Mouse (Mus musculus): ENCODE results near the gene Ssmem1. TPM values are rescaled to one million over a fixed set of nuclear protein-coding genes. Genes with fewer than 3 reads are reported as not detected.

Gene Ssmem1
- polyA plus RNA-seq, 1 experiment from 2014 or later, result 0.17 TPM

- Histone ChIP-seq H3K4me1 (ENCODE audit: control insufficient read depth, insufficient read depth, low read length) (peaks cover 3% of the 10 kb centered on the region; the same call in 1 of the 2 replicates), H3K9ac (ENCODE audit: low read length) (peak overlapping the region; percentile 88), H3K9me3 (ENCODE audit: control insufficient read depth, low read length) (no peaks in the 10 kb centered on the region), H3K36me3 (ENCODE audit: control insufficient read depth, insufficient read depth, low read length) (peaks cover 7% of the 10 kb centered on the region), H3K27ac (replicated peaks; ENCODE audit: low read depth, low read length) (peak overlapping the region; percentile 98), H3K27me3 (ENCODE audit: control insufficient read depth, insufficient read depth, low read length) (no peaks in the 10 kb centered on the region), H3K4me2 (ENCODE audit: low read depth, severe bottlenecking) (peak overlapping the region; percentile 66), H3K4me3 (ENCODE audit: low read depth, low read length) (peak overlapping the region; percentile 42)
- 5% methylated on average over 2 of the region's 2 CpGs for WGBS
- ATAC-seq (ENCODE audit: insufficient number of reproducible peaks, low FRiP score, low TSS enrichment, low read depth), result no peak
- DNase-seq (ENCODE audit: low spot score), result no peak
Observed at GRCm38 (mm10) chr6:30508824-30509223, 825 bp upstream of the Ssmem1 start.

GRCm38 (mm10) chr6:30510291-30510690 is 642 bp downstream of the Ssmem1 start:
- Histone ChIP-seq H3K4me3 (ENCODE audit: low read depth, low read length) (no peak overlapping the region), H3K4me1 (ENCODE audit: control insufficient read depth, insufficient read depth, low read length) (peaks cover 3% of the 10 kb centered on the region; the same call in 1 of the 2 replicates), H3K9me3 (ENCODE audit: control insufficient read depth, low read length) (no peaks in the 10 kb centered on the region), H3K9ac (ENCODE audit: low read length) (peak overlapping the region; percentile 27; the same call in 1 of the 2 replicates), H3K36me3 (ENCODE audit: control insufficient read depth, insufficient read depth, low read length) (peaks cover 2% of the 10 kb centered on the region; the same call in 1 of the 2 replicates), H3K27me3 (ENCODE audit: control insufficient read depth, insufficient read depth, low read length) (no peaks in the 10 kb centered on the region), H3K27ac (replicated peaks; ENCODE audit: low read depth, low read length) (peak overlapping the region; percentile 98), H3K4me2 (ENCODE audit: low read depth, severe bottlenecking) (no peak overlapping the region)
- WGBS, result 66% methylated on average over 5 of the region's 5 CpGs
- DNase-seq (ENCODE audit: low spot score), result peak; percentile 38
- ATAC-seq (ENCODE audit: insufficient number of reproducible peaks, low FRiP score, low TSS enrichment, low read depth), result no peak

- no peaks in the 10 kb centered on the region for H3K27me3 ChIP-seq (ENCODE audit: control insufficient read depth, insufficient read depth, low read length)
- H3K4me2 ChIP-seq (ENCODE audit: low read depth, severe bottlenecking), result no peak overlapping the region
- H3K36me3 ChIP-seq (ENCODE audit: control insufficient read depth, insufficient read depth, low read length), result no peaks in the 10 kb centered on the region
- H3K4me1 ChIP-seq (ENCODE audit: control insufficient read depth, insufficient read depth, low read length), result 0 out of 2 replicates have a peak, but pooled peaks cover 3% of the 10 kb centered on the region
- no peak overlapping the region for H3K4me3 ChIP-seq (ENCODE audit: low read depth, low read length)
- 5% methylated on average over 9 of the region's 9 CpGs for WGBS
- peak overlapping the region; percentile 37 for H3K27ac ChIP-seq (replicated peaks; ENCODE audit: low read depth, low read length)
- H3K9ac ChIP-seq (ENCODE audit: low read length), result 0 out of 2 replicates have a peak overlapping the region, but pooled peaks have one; percentile 12
- no peaks in the 10 kb centered on the region for H3K9me3 ChIP-seq (ENCODE audit: control insufficient read depth, low read length)
- ATAC-seq (ENCODE audit: insufficient number of reproducible peaks, low FRiP score, low TSS enrichment, low read depth) (no peak), DNase-seq (ENCODE audit: low spot score) (no peak)
Observed at GRCm38 (mm10) chr6:30514242-30514641, 4.6 kb downstream of the Ssmem1 start.

- Histone ChIP-seq H3K27me3 (ENCODE audit: control insufficient read depth, insufficient read depth, low read length) (no peaks in the 10 kb centered on the region), H3K9me3 (ENCODE audit: control insufficient read depth, low read length) (0 out of 2 replicates have a peak, but pooled peaks cover 2% of the 10 kb centered on the region), H3K4me3 (ENCODE audit: low read depth, low read length) (no peak overlapping the region), H3K27ac (replicated peaks; ENCODE audit: low read depth, low read length) (no peak overlapping the region), H3K9ac (ENCODE audit: low read length) (no peak overlapping the region), H3K4me1 (ENCODE audit: control insufficient read depth, insufficient read depth, low read length) (peaks cover 6% of the 10 kb centered on the region; the same call in 1 of the 2 replicates), H3K36me3 (ENCODE audit: control insufficient read depth, insufficient read depth, low read length) (no peaks in the 10 kb centered on the region), H3K4me2 (ENCODE audit: low read depth, severe bottlenecking) (no peak overlapping the region)
- DNase-seq (ENCODE audit: low spot score), result no peak
- 73% methylated on average over 11 of the region's 11 CpGs for WGBS
- no peak for ATAC-seq (ENCODE audit: insufficient number of reproducible peaks, low FRiP score, low TSS enrichment, low read depth)
Observed at GRCm38 (mm10) chr6:30520400-30520799, 10.8 kb downstream of the Ssmem1 start.

GRCm38 (mm10) chr6:30525456-30526332 is 16.0 kb downstream of the Ssmem1 start:
- Histone ChIP-seq H3K4me3 (ENCODE audit: low read depth, low read length) (no peak overlapping the region), H3K27ac (replicated peaks; ENCODE audit: low read depth, low read length) (peak overlapping the region; percentile 95), H3K27me3 (ENCODE audit: control insufficient read depth, insufficient read depth, low read length) (no peaks in the 10 kb centered on the region), H3K9me3 (ENCODE audit: control insufficient read depth, low read length) (0 out of 2 replicates have a peak, but pooled peaks cover 2% of the 10 kb centered on the region), H3K9ac (ENCODE audit: low read length) (peak overlapping the region; percentile 40), H3K4me2 (ENCODE audit: low read depth, severe bottlenecking) (peak overlapping the region; percentile 20; the same call in 1 of the 2 replicates), H3K36me3 (ENCODE audit: control insufficient read depth, insufficient read depth, low read length) (no peaks in the 10 kb centered on the region), H3K4me1 (ENCODE audit: control insufficient read depth, insufficient read depth, low read length) (peaks cover 38% of the 10 kb centered on the region)
- ATAC-seq (ENCODE audit: insufficient number of reproducible peaks, low FRiP score, low TSS enrichment, low read depth), result no peak
- peak; percentile 75 for DNase-seq (ENCODE audit: low spot score)
- 14% methylated on average over 7 of the region's 7 CpGs for WGBS

- Histone ChIP-seq H3K27me3 (ENCODE audit: control insufficient read depth, insufficient read depth, low read length) (no peaks in the 10 kb centered on the region), H3K4me3 (ENCODE audit: low read depth, low read length) (no peak overlapping the region), H3K27ac (replicated peaks; ENCODE audit: low read depth, low read length) (peak overlapping the region; percentile 95), H3K4me2 (ENCODE audit: low read depth, severe bottlenecking) (no peak overlapping the region; the same call in 1 of the 2 replicates), H3K9me3 (ENCODE audit: control insufficient read depth, low read length) (no peaks in the 10 kb centered on the region), H3K36me3 (ENCODE audit: control insufficient read depth, insufficient read depth, low read length) (no peaks in the 10 kb centered on the region), H3K4me1 (ENCODE audit: control insufficient read depth, insufficient read depth, low read length) (peaks cover 38% of the 10 kb centered on the region), H3K9ac (ENCODE audit: low read length) (peak overlapping the region; percentile 40)
- DNase-seq (ENCODE audit: low spot score) (peak; percentile 85), ATAC-seq (ENCODE audit: insufficient number of reproducible peaks, low FRiP score, low TSS enrichment, low read depth) (peak; percentile 70)
- WGBS, result 4% methylated on average over 19 of the region's 19 CpGs
Observed at GRCm38 (mm10) chr6:30526586-30527515, 17.2 kb downstream of the Ssmem1 start.

GRCm38 (mm10) chr6:30528800-30529199 is 19.2 kb downstream of the Ssmem1 start:
- Histone ChIP-seq H3K4me2 (ENCODE audit: low read depth, severe bottlenecking) (no peak overlapping the region), H3K9me3 (ENCODE audit: control insufficient read depth, low read length) (no peaks in the 10 kb centered on the region), H3K4me3 (ENCODE audit: low read depth, low read length) (no peak overlapping the region), H3K4me1 (ENCODE audit: control insufficient read depth, insufficient read depth, low read length) (peaks cover 38% of the 10 kb centered on the region), H3K27me3 (ENCODE audit: control insufficient read depth, insufficient read depth, low read length) (no peaks in the 10 kb centered on the region), H3K36me3 (ENCODE audit: control insufficient read depth, insufficient read depth, low read length) (no peaks in the 10 kb centered on the region), H3K27ac (replicated peaks; ENCODE audit: low read depth, low read length) (peak overlapping the region; percentile 83), H3K9ac (ENCODE audit: low read length) (no peak overlapping the region)
- DNase-seq (ENCODE audit: low spot score), result peak; percentile 29
- 26% methylated on average over 6 of the region's 6 CpGs for WGBS
- no peak for ATAC-seq (ENCODE audit: insufficient number of reproducible peaks, low FRiP score, low TSS enrichment, low read depth)

GRCm38 (mm10) chr6:30535340-30535739 is 25.7 kb downstream of the Ssmem1 start:
- DNase-seq (ENCODE audit: low spot score) (peak; percentile 71), ATAC-seq (ENCODE audit: insufficient number of reproducible peaks, low FRiP score, low TSS enrichment, low read depth) (no peak)
- Histone ChIP-seq H3K9ac (ENCODE audit: low read length) (no peak overlapping the region), H3K27ac (replicated peaks; ENCODE audit: low read depth, low read length) (no peak overlapping the region), H3K9me3 (ENCODE audit: control insufficient read depth, low read length) (no peaks in the 10 kb centered on the region), H3K27me3 (ENCODE audit: control insufficient read depth, insufficient read depth, low read length) (no peaks in the 10 kb centered on the region), H3K4me1 (ENCODE audit: control insufficient read depth, insufficient read depth, low read length) (peaks cover 7% of the 10 kb centered on the region; the same call in 1 of the 2 replicates), H3K4me3 (ENCODE audit: low read depth, low read length) (no peak overlapping the region), H3K36me3 (ENCODE audit: control insufficient read depth, insufficient read depth, low read length) (no peaks in the 10 kb centered on the region), H3K4me2 (ENCODE audit: low read depth, severe bottlenecking) (no peak overlapping the region)
- WGBS, result 32% methylated on average over 3 of the region's 3 CpGs

Data from limb, embryonic 11.5 days (tissue).